Mouse (Mus musculus) brain, adult 2 months (tissue): ENCODE data around the gene Slc39a11.

ENCODE experiments used
- DNase-seq: peaks from one replicate; pipeline ENCODE4 v3.0.0; 2011; ENCODE audit warnings: low read depth, low spot score

Gene Slc39a11

GRCm38 (mm10) chr11:113649353-113650210 lies at the start of gene Slc39a11:
Gene Slc39a11, minus strand, starts transcription at chr11:113650079.
- DNase-seq: peak; percentile 81

GRCm38 (mm10) chr11:113699643-113700042 lies 49.8 kb upstream of the Slc39a11 start:
- DNase-seq: no peak

DNA sequence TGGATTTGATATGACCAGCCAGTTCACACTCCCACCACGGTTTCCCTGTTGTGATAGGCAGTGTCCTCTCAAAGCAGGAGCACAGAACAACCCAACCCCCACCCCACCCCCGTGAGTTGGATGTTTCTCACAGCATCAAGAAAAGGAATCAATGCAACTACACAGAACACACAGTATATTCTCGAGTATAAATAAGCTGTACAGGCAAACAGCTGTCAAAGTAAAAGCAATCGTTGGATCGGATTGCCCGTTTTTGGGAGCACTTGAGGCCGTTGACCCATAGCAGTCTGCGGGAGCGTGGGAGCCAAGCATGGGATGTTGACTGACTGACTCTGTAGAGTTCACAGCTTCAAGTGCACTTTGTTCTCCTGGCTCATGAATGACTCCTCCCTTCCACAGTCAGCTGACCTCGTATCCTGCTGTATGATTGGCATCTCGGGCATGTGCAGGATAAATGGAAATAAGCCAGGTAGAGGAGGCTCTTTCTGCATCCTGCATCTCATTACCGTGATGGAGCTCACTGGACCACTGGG lies 48.2 kb upstream of the Slc39a11 start:
- DNase-seq: peak; percentile 30

- DNase-seq: no peak
These were observed 47.7 kb upstream of the Slc39a11 start for GRCm38 (mm10) chr11:113697571-113697970.

GRCm38 (mm10) chr11:113691851-113692250 lies 42.0 kb upstream of the Slc39a11 start:
- no peak for DNase-seq

GRCm38 (mm10) chr11:113691318-113691717 lies 41.4 kb upstream of the Slc39a11 start:
- DNase-seq: no peak

- peak; percentile 80 for DNase-seq
These were observed 40.6 kb upstream of the Slc39a11 start for GRCm38 (mm10) chr11:113690506-113690905.

- no peak for DNase-seq
These were observed 37.2 kb upstream of the Slc39a11 start for GRCm38 (mm10) chr11:113687031-113687430.

- DNase-seq: no peak
These were observed 35.0 kb upstream of the Slc39a11 start for GRCm38 (mm10) chr11:113684707-113685426.

DNA sequence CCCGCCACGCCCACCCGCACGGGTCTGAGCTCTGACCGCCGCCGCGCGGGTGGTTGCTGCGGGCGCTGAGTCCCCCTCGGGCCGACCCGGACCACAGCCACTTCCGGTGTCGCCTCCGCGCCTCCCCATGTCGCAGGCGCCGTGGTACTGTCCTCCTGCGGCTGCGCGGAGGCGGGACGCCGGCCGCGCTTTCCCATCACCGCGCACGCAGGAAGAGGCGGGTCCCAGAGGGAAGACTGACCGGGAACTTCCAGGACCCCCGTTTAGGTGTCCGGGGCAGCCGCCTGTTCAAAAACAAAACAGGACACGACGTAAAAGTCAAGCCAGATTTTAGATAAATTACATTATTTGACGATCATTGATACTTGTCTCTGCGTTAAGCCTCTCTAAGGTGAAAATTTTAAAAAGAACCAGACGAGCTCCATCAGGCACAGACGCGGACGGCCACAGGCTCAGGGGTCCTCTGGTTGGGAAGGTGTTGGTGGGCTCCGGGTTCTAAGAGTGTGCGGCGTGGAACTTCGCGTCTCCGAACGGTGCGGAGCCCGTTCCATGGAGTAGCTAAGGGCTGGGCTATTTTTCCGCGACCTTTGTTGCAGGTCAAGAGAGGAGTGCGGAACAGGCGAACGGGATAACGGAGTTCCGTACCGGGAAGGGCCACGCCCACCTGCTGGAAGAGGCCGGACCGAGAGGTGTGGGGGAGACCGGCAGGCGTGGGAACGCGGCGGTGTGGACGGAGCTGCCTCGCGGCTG lies 34.3 kb upstream of the Slc39a11 start, which contains the start of the genes Fam104a and D11Wsu47e:
Fam104a (minus strand) TSS at position 199 of the 750 bp plus-strand sequence.
D11Wsu47e (plus strand) TSS at position 456 of the 750 bp plus-strand sequence.
- peak; percentile 98 for DNase-seq

DNA sequence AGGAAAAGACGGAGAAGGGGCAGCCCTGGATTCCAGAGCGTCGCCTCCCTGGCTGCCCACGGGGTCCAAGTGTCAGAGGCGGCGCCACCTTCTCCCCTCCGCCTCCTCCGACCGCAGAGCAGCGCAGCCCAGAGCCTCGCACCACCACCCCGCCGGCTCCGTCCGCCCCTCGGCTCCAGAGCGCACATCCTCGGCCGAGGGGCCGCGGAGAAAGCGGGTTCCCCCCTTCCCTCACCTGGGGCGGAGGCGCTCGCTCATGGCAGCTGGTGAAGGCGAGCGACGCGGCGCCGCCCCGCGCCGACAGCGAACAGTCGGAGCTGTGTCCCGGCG lies 33.7 kb upstream of the Slc39a11 start:
- no peak for DNase-seq

DNA sequence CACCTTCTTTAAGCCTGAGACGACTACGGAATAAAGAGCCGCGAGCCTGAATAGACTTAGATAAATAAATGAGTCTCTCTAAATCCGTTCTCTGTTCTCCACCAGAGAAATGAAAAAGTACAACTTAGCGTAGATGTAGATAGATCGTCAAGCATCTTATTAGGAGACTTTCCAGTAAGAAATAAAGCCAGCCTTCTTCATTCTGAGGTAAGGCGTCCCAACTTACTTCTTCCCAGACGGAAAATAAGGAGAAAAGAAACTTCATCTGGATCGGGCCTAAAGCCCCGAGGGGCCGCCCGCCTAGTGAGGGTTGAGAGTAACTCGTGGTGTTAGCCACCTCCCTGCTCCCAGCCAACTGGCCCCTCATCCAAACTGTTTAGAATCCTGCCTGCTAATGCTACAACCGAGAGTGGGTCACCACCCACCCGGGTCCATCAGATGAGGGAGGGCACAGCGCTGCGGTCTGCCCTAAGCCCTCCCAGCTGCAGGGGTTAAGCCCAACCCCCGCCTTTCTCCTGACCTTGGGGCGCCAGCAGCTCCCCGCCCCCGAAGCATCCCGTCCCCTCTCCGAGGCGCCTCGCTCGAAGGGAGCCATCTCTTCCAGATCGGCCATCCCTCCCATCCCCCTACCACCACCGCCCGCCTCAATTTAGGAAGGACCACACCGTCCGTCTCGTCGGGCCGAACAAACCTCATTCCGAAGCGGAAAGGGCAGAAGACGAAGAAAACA lies 33.2 kb upstream of the Slc39a11 start:
- no peak for DNase-seq

DNA sequence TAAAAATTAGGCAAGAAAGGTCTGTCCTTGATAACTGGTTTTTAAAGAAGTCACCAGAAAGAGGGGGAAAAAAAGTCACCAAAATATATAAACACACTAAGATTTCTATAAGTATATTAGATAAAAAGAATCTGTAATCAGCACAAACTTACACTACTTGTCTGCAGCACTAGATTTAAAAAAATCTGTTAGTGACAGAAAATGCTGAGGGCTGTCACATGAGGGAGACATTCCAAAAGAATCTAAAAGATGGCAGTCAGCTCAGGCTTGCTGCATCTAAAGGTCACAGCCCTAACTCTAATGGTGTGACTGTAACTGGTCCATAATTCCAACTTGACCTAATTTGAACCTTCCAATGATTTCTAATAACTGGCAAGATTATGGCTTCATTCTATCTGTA lies 32.1 kb upstream of the Slc39a11 start:
- DNase-seq: no peak

GRCm38 (mm10) chr11:113680954-113681353 lies 31.1 kb upstream of the Slc39a11 start:
- no peak for DNase-seq

GRCm38 (mm10) chr11:113678373-113678772 lies 28.5 kb upstream of the Slc39a11 start:
- DNase-seq: peak; percentile 47

GRCm38 (mm10) chr11:113677378-113677777 lies 27.5 kb upstream of the Slc39a11 start:
- no peak for DNase-seq

DNA sequence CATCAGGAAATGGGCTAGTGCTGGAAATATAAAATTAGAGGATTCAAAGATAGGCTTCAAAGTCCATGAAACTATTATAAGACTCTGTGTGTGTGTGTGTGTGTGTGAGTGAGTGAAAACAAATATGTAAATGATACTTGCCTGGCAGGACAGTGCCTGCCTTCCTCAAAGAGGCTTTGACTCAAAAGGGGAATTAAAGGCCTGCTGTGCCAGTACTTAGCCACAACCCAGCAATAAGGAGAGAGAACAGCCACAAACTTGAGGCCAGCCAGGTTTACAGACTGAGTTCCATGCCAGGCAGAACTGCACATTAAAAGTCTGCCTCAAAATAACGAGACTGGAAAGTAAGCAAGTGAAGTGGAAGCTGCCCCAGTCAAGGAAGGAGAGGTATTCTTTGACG lies 27.0 kb upstream of the Slc39a11 start:
- DNase-seq: no peak

- no peak for DNase-seq
These were observed 24.7 kb upstream of the Slc39a11 start for GRCm38 (mm10) chr11:113674595-113674994.

GRCm38 (mm10) chr11:113673614-113674013 lies 23.7 kb upstream of the Slc39a11 start:
- peak; percentile 80 for DNase-seq

DNA sequence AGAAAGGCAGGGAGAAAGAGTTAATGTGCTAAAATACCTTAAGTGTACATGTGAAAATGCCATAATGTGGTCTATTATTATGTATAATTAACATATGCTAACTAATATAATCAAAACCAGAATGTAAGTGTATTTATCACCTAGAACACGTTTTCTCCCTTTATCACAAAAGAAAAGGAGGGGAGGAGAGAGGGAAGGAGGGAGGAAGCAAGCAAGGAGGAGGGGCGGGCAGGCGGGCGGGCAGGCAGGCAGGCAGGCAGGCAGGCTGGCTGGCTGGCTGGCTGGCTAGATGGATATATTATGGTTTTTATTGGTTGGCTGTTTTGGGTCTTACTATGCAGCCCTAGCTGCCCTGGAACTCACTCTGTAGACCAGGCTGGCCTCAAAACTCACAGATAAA lies 19.8 kb upstream of the Slc39a11 start:
- DNase-seq: no peak

GRCm38 (mm10) chr11:113668857-113669256 lies 19.0 kb upstream of the Slc39a11 start:
- DNase-seq: peak; percentile 56
